Mouse (Mus musculus): Measurements from ENCODE around the gene Gm17268. TPM values are rescaled to one million over a fixed set of nuclear protein-coding genes. Genes with fewer than 3 reads are reported as not detected.

The Gm17268 gene
- polyA plus RNA-seq, 2 experiments: not detected

GRCm38 (mm10) chr11:82041671-82042080 lies 3.3 kb upstream of the Gm17268 start:
- Histone ChIP-seq H3K9ac (ENCODE audit: low read depth, low read length, severe bottlenecking) (no peak overlapping the region), H3K27ac (replicated peaks; ENCODE audit: low read depth, low read length) (no peak overlapping the region), H3K4me1 (ENCODE audit: control insufficient read depth, insufficient read depth, low read length) (peaks cover 3% of the 10 kb centered on the region; the same call in 1 of the 2 replicates), H3K4me2 (replicated peaks; ENCODE audit: low read depth, low read length, severe bottlenecking) (no peak overlapping the region), H3K4me3 (replicated peaks; ENCODE audit: low read length) (no peak overlapping the region), H3K36me3 (ENCODE audit: control insufficient read depth, insufficient read depth, low read length) (no peaks in the 10 kb centered on the region), H3K27me3 (ENCODE audit: control insufficient read depth, insufficient read depth, low read length) (no peaks in the 10 kb centered on the region), H3K9me3 (ENCODE audit: control insufficient read depth, low read length) (no peaks in the 10 kb centered on the region)
- WGBS: 83% methylated on average over 4 of the region's 4 CpGs
- ATAC-seq (ENCODE audit: low FRiP score, low read depth) (no peak), DNase-seq (ENCODE audit: low spot score) (no peak)
- TF ChIP-seq POLR2A (IDR thresholded peaks at IDR 0.05; ENCODE audit: borderline replicate concordance, extremely low read depth, insufficient read depth, insufficient read length): no peak

- H3K27me3 ChIP-seq (ENCODE audit: control insufficient read depth, insufficient read depth, low read length): no peaks in the 10 kb centered on the region
- TF ChIP-seq POLR2A (IDR thresholded peaks at IDR 0.05; ENCODE audit: borderline replicate concordance, extremely low read depth, insufficient read depth, insufficient read length): no peak
- DNase-seq (ENCODE audit: low spot score) (no peak), ATAC-seq (ENCODE audit: low FRiP score, low read depth) (no peak)
- no peak overlapping the region for H3K27ac ChIP-seq (replicated peaks; ENCODE audit: low read depth, low read length)
- H3K9me3 ChIP-seq (ENCODE audit: control insufficient read depth, low read length): no peaks in the 10 kb centered on the region
- no peak overlapping the region for H3K9ac ChIP-seq (ENCODE audit: low read depth, low read length, severe bottlenecking)
- no peak overlapping the region for H3K4me3 ChIP-seq (replicated peaks; ENCODE audit: low read length)
- H3K4me2 ChIP-seq (replicated peaks; ENCODE audit: low read depth, low read length, severe bottlenecking): no peak overlapping the region
- H3K4me1 ChIP-seq (ENCODE audit: control insufficient read depth, insufficient read depth, low read length): peaks cover 8% of the 10 kb centered on the region
- H3K36me3 ChIP-seq (ENCODE audit: control insufficient read depth, insufficient read depth, low read length): no peaks in the 10 kb centered on the region
- WGBS: 54% methylated on average over 3 of the region's 3 CpGs
These were observed 834 bp upstream of the Gm17268 start for GRCm38 (mm10) chr11:82039132-82039660.

GRCm38 (mm10) chr11:82035857-82036256 lies 2.5 kb downstream of the Gm17268 start:
- TF ChIP-seq POLR2A (IDR thresholded peaks at IDR 0.05; ENCODE audit: borderline replicate concordance, extremely low read depth, insufficient read depth, insufficient read length): no peak
- H3K9ac ChIP-seq (ENCODE audit: low read depth, low read length, severe bottlenecking): no peak overlapping the region
- DNase-seq (ENCODE audit: low spot score) (no peak), ATAC-seq (ENCODE audit: low FRiP score, low read depth) (no peak)
- no peak overlapping the region for H3K4me3 ChIP-seq (replicated peaks; ENCODE audit: low read length)
- WGBS: 87% methylated on average over 2 of the region's 2 CpGs
- H3K4me2 ChIP-seq (replicated peaks; ENCODE audit: low read depth, low read length, severe bottlenecking): 0 out of 2 replicates have a peak overlapping the region, but pooled peaks have one; percentile 4
- no peaks in the 10 kb centered on the region for H3K9me3 ChIP-seq (ENCODE audit: control insufficient read depth, low read length)
- H3K27ac ChIP-seq (replicated peaks; ENCODE audit: low read depth, low read length): no peak overlapping the region
- no peaks in the 10 kb centered on the region for H3K36me3 ChIP-seq (ENCODE audit: control insufficient read depth, insufficient read depth, low read length)
- H3K4me1 ChIP-seq (ENCODE audit: control insufficient read depth, insufficient read depth, low read length): peaks cover 28% of the 10 kb centered on the region
- no peaks in the 10 kb centered on the region for H3K27me3 ChIP-seq (ENCODE audit: control insufficient read depth, insufficient read depth, low read length)

- WGBS: 34% methylated on average over 5 of the region's 5 CpGs
- 0 out of 2 replicates have a peak within 1 kb of the TSS, but pooled peaks have one; percentile 26 for H3K27ac ChIP-seq (replicated peaks; ENCODE audit: low read depth, low read length)
- DNase-seq (ENCODE audit: low spot score) (peak; percentile 54), ATAC-seq (ENCODE audit: low FRiP score, low read depth) (peak; percentile 38; the same call in 1 of the 2 replicates)
- no peak for TF ChIP-seq POLR2A (IDR thresholded peaks at IDR 0.05; ENCODE audit: borderline replicate concordance, extremely low read depth, insufficient read depth, insufficient read length)
- H3K4me1 ChIP-seq (ENCODE audit: control insufficient read depth, insufficient read depth, low read length): peaks cover 28% of the 10 kb centered on the region
- no peaks in the 10 kb centered on the region for H3K27me3 ChIP-seq (ENCODE audit: control insufficient read depth, insufficient read depth, low read length)
- no peak within 1 kb of the TSS for H3K9ac ChIP-seq (ENCODE audit: low read depth, low read length, severe bottlenecking)
- no peaks in the 10 kb centered on the region for H3K36me3 ChIP-seq (ENCODE audit: control insufficient read depth, insufficient read depth, low read length)
- H3K4me3 ChIP-seq (replicated peaks; ENCODE audit: low read length): no peak within 1 kb of the TSS
- no peaks in the 10 kb centered on the region for H3K9me3 ChIP-seq (ENCODE audit: control insufficient read depth, low read length)
- peak within 1 kb of the TSS; percentile 4; the same call in 1 of the 2 replicates for H3K4me2 ChIP-seq (replicated peaks; ENCODE audit: low read depth, low read length, severe bottlenecking)
These were observed 3.0 kb downstream of the Gm17268 start, which contains the start of gene Ccl2 for GRCm38 (mm10) chr11:82035356-82035755. TSS of gene Ccl2 (plus strand) at chr11:82035571.

- H3K27ac ChIP-seq (replicated peaks; ENCODE audit: low read depth, low read length): no peak overlapping the region
- ATAC-seq (ENCODE audit: low FRiP score, low read depth): no peak
These were observed 3.9 kb downstream of the Gm17268 start for GRCm38 (mm10) chr11:82034446-82034845.

More at GRCm38 (mm10) chr11:82034446-82034845, 3.9 kb downstream of the Gm17268 start:
- DNase-seq (ENCODE audit: low spot score): no peak
- H3K4me2 ChIP-seq (replicated peaks; ENCODE audit: low read depth, low read length, severe bottlenecking): no peak overlapping the region
- H3K4me1 ChIP-seq (ENCODE audit: control insufficient read depth, insufficient read depth, low read length): peaks cover 28% of the 10 kb centered on the region
- 76% methylated on average over 7 of the region's 7 CpGs for WGBS
- H3K27me3 ChIP-seq (ENCODE audit: control insufficient read depth, insufficient read depth, low read length): no peaks in the 10 kb centered on the region
- no peak for TF ChIP-seq POLR2A (IDR thresholded peaks at IDR 0.05; ENCODE audit: borderline replicate concordance, extremely low read depth, insufficient read depth, insufficient read length)
- no peaks in the 10 kb centered on the region for H3K36me3 ChIP-seq (ENCODE audit: control insufficient read depth, insufficient read depth, low read length)
- no peak overlapping the region for H3K9ac ChIP-seq (ENCODE audit: low read depth, low read length, severe bottlenecking)
- no peaks in the 10 kb centered on the region for H3K9me3 ChIP-seq (ENCODE audit: control insufficient read depth, low read length)
- no peak overlapping the region for H3K4me3 ChIP-seq (replicated peaks; ENCODE audit: low read length)

Data from limb, embryonic 14.5 days (tissue).